Mouse (Mus musculus): ENCODE data around the gene Spice1. TPM values are rescaled to one million over a fixed set of nuclear protein-coding genes. Genes with fewer than 3 reads are reported as not detected.
A peak's percentile ranks its signal among the peaks of the same experiment; 100 is the strongest.

Gene Spice1
- polyA plus RNA-seq, 1 experiment from 2014 or later = 17.7 TPM

DNA sequence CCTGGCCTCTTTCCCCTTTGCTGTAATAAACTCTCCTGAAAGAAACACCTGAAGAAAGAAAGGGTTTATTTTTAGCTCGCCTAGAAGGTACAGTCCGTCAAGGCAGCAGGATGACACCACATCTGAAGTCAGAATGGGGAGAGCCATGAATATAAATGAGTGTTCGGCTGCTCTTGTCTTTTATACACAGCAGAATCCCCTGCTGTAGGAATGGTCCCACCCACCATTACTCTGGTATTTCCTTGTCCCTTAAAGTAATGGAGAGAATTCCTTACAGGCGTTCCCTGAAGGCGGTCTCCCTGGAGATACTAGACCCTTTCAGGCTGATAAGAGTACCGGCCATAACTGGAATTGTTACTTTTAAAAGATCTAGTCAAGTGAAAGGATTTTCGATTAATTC is 83.1 kb downstream of the Spice1 start:
- peak; percentile 69; the same call in 1 of the 2 replicates for ATAC-seq (ENCODE audit: low FRiP score)
- Histone ChIP-seq H3K4me1 (replicated peaks) (peaks cover 7% of the 10 kb centered on the region; the same call in 1 of the 2 replicates), H3K4me3 (no peak overlapping the region), H3K36me3 (no peaks in the 10 kb centered on the region), H3K27ac (no peak overlapping the region), H3K4me2 (0 out of 2 replicates have a peak overlapping the region, but pooled peaks have one; percentile 4), H3K27me3 (no peaks in the 10 kb centered on the region), H3K9me3 (no peaks in the 10 kb centered on the region), H3K9ac (no peak overlapping the region)
- 32% methylated on average over 7 of the region's 7 CpGs for WGBS

DNA sequence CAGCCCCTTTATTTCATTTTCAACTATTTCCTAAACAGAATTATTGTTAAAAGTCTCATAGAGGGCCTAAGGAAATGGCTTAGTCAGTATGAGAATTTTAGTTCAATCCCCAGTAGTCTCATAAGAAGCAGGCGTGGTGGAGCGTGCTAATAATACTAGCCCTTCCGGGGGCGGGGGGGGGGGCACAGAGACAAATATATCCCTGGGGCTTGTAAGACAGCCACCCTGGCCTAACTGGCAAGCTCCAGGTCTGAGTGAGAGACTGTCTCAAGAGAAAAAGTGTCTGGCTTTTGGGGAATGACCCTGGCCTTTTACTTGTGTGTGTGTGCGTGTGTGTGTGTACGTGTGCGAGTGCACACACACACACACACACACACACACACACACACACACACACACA is 88.0 kb downstream of the Spice1 start:
- Histone ChIP-seq H3K4me2 (no peak overlapping the region), H3K27ac (no peak overlapping the region), H3K36me3 (no peaks in the 10 kb centered on the region), H3K9ac (no peak overlapping the region), H3K4me1 (replicated peaks) (peaks cover 3% of the 10 kb centered on the region; the same call in 1 of the 2 replicates), H3K4me3 (no peak overlapping the region), H3K9me3 (no peaks in the 10 kb centered on the region), H3K27me3 (no peaks in the 10 kb centered on the region)
- ATAC-seq (ENCODE audit: low FRiP score) = no peak
- WGBS = 89% methylated on average over 7 of the region's 7 CpGs

DNA sequence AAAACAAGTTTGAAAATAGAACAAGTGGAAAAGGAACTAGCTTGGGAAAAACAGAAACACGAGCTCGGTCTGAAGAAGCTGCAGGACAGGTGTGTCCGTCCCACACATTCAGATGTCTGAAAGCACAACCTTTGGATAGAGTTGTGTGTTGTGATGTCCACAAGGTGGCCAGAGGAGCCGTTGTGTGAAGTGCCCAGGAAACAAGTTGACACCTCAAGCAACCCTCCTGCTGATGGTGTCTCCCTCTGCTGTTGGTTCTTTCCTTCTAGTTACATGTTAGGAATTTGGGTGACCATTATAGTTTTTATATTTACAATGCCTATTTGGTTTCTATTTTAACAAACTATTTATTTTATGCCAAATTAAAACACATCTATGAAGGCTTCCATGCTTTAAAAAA is 88.6 kb downstream of the Spice1 start:
- no peak overlapping the region for H3K9ac ChIP-seq
- 76% methylated on average over 4 of the region's 4 CpGs for WGBS
- no peak overlapping the region for H3K4me3 ChIP-seq
- H3K4me2 ChIP-seq = no peak overlapping the region
- H3K27ac ChIP-seq = no peak overlapping the region
- no peaks in the 10 kb centered on the region for H3K27me3 ChIP-seq
- no peaks in the 10 kb centered on the region for H3K4me1 ChIP-seq (replicated peaks)
- no peaks in the 10 kb centered on the region for H3K36me3 ChIP-seq
- no peaks in the 10 kb centered on the region for H3K9me3 ChIP-seq
- ATAC-seq (ENCODE audit: low FRiP score) = no peak

Other genes starting within 250 kb of the Spice1 start
- 93.6 and 97.9 TPM in 2 replicates for gene Atp6v1a, start 207.4 kb upstream of the Spice1 start, polyA plus RNA-seq (2015; fragmentation: Nextera tagmentation; extraction: Ambion mirVana)
- gene Naa50, start 207.3 kb upstream of the Spice1 start, polyA plus RNA-seq (2015; fragmentation: Nextera tagmentation; extraction: Ambion mirVana) = 60.6 and 65.8 TPM in 2 replicates
- 2.6 and 2.9 TPM in 2 replicates for gene Usf3, start 173.9 kb upstream of the Spice1 start, polyA plus RNA-seq (2015; fragmentation: Nextera tagmentation; extraction: Ambion mirVana)
- 3.4 and 3.6 TPM in 2 replicates for gene Sidt1, start 13.9 kb upstream of the Spice1 start, polyA plus RNA-seq (2015; fragmentation: Nextera tagmentation; extraction: Ambion mirVana)
- 6.1 and 8.5 TPM in 2 replicates for gene Cfap44, start 47.7 kb downstream of the Spice1 start, polyA plus RNA-seq (2015; fragmentation: Nextera tagmentation; extraction: Ambion mirVana)
- 14.0 and 17.2 TPM in 2 replicates for gene Boc, start 211.8 kb downstream of the Spice1 start, polyA plus RNA-seq (2015; fragmentation: Nextera tagmentation; extraction: Ambion mirVana)

Data from hindbrain, embryonic 13.5 days (tissue).